Mouse (Mus musculus): ENCODE data around the gene Brms1. TPM values are rescaled to one million over a fixed set of nuclear protein-coding genes. Genes with fewer than 3 reads are reported as not detected.

The Brms1 gene
- polyA plus RNA-seq, 1 experiment from 2014 or later: 40.4 TPM

- under 1% methylated on average over 16 of the region's 16 CpGs for WGBS (ENCODE audit: insufficient replicate concordance)
- Histone ChIP-seq H3K27ac (peak overlapping the region; percentile 89), H3K4me2 (peak overlapping the region; percentile 91), H3K4me1 (peaks cover 42% of the 10 kb centered on the region), H3K9me3 (replicated peaks) (no peaks in the 10 kb centered on the region), H3K9ac (peak overlapping the region; percentile 79), H3K36me3 (peaks cover 24% of the 10 kb centered on the region), H3K4me3 (peak overlapping the region; percentile 77), H3K27me3 (replicated peaks) (peaks cover 11% of the 10 kb centered on the region)
- ATAC-seq: no peak; the same call in 1 of the 2 replicates
Observed at GRCm38 (mm10) chr19:5041588-5041987, 434 bp downstream of the Brms1 start.

GRCm38 (mm10) chr19:5045531-5045930 lies 4.4 kb downstream of the Brms1 start:
- Histone ChIP-seq H3K27ac (no peak overlapping the region), H3K4me3 (no peak overlapping the region), H3K4me2 (no peak overlapping the region), H3K9ac (no peak overlapping the region), H3K27me3 (replicated peaks) (peaks cover 7% of the 10 kb centered on the region), H3K4me1 (peaks cover 26% of the 10 kb centered on the region), H3K9me3 (replicated peaks) (no peaks in the 10 kb centered on the region), H3K36me3 (peaks cover 57% of the 10 kb centered on the region)
- ATAC-seq: no peak
- 71% methylated on average over 4 of the region's 4 CpGs for WGBS (ENCODE audit: insufficient replicate concordance)

- peaks cover 19% of the 10 kb centered on the region for H3K4me1 ChIP-seq
- no peak overlapping the region for H3K4me2 ChIP-seq
- H3K9ac ChIP-seq: no peak overlapping the region
- ATAC-seq: no peak
- no peak overlapping the region for H3K4me3 ChIP-seq
- peaks cover 52% of the 10 kb centered on the region for H3K36me3 ChIP-seq
- H3K27me3 ChIP-seq (replicated peaks): peaks cover 36% of the 10 kb centered on the region
- no peaks in the 10 kb centered on the region for H3K9me3 ChIP-seq (replicated peaks)
- H3K27ac ChIP-seq: no peak overlapping the region
- 80% methylated on average over 14 of the region's 14 CpGs for WGBS (ENCODE audit: insufficient replicate concordance)
Observed at GRCm38 (mm10) chr19:5048138-5049056, 7.2 kb downstream of the Brms1 start.

GRCm38 (mm10) chr19:5049325-5049724 lies 8.2 kb downstream of the Brms1 start:
- no peak overlapping the region for H3K4me2 ChIP-seq
- peaks cover 19% of the 10 kb centered on the region for H3K4me1 ChIP-seq
- WGBS (ENCODE audit: insufficient replicate concordance): 76% methylated on average over 6 of the region's 6 CpGs

GRCm38 (mm10) chr19:5050047-5050905 lies 9.1 kb downstream of the Brms1 start, which contains the start of gene Rin1:
Gene Rin1 (plus strand): TSS chr19:5050481.
- H3K9ac ChIP-seq: no peak within 1 kb of the TSS
- ATAC-seq: no peak
- WGBS (ENCODE audit: insufficient replicate concordance): 27% methylated on average over 14 of the region's 14 CpGs
- H3K27me3 ChIP-seq (replicated peaks): peaks cover 48% of the 10 kb centered on the region
- H3K4me3 ChIP-seq: peak within 1 kb of the TSS; percentile 12; the same call in 1 of the 2 replicates
- H3K9me3 ChIP-seq (replicated peaks): no peaks in the 10 kb centered on the region
- peak within 1 kb of the TSS; percentile 40 for H3K4me2 ChIP-seq
- H3K4me1 ChIP-seq: peaks cover 19% of the 10 kb centered on the region
- peaks cover 45% of the 10 kb centered on the region for H3K36me3 ChIP-seq
- H3K27ac ChIP-seq: no peak within 1 kb of the TSS

More at GRCm38 (mm10) chr19:5049325-5049724, 8.2 kb downstream of the Brms1 start:
- Histone ChIP-seq H3K9ac (no peak overlapping the region), H3K9me3 (replicated peaks) (no peaks in the 10 kb centered on the region), H3K27ac (no peak overlapping the region), H3K27me3 (replicated peaks) (peaks cover 40% of the 10 kb centered on the region), H3K4me3 (no peak overlapping the region), H3K36me3 (peaks cover 45% of the 10 kb centered on the region)
- no peak for ATAC-seq

GRCm38 (mm10) chr19:5051031-5051430 lies 9.9 kb downstream of the Brms1 start:
- Histone ChIP-seq H3K4me2 (peak overlapping the region; percentile 40), H3K4me3 (peak overlapping the region; percentile 12; the same call in 1 of the 2 replicates), H3K27ac (no peak overlapping the region), H3K9me3 (replicated peaks) (no peaks in the 10 kb centered on the region), H3K4me1 (peaks cover 19% of the 10 kb centered on the region), H3K36me3 (peaks cover 38% of the 10 kb centered on the region), H3K27me3 (replicated peaks) (peaks cover 56% of the 10 kb centered on the region), H3K9ac (no peak overlapping the region)
- 14% methylated on average over 17 of the region's 17 CpGs for WGBS (ENCODE audit: insufficient replicate concordance)
- 0 out of 2 replicates have a peak, but pooled peaks have one; percentile 10 for ATAC-seq

GRCm38 (mm10) chr19:5051515-5051914 lies 10.4 kb downstream of the Brms1 start:
- peaks cover 56% of the 10 kb centered on the region for H3K27me3 ChIP-seq (replicated peaks)
- 0 out of 2 replicates have a peak overlapping the region, but pooled peaks have one; percentile 40 for H3K4me2 ChIP-seq
- ATAC-seq: no peak

GRCm38 (mm10) chr19:5052166-5052822 lies 11.1 kb downstream of the Brms1 start:
- Histone ChIP-seq H3K27me3 (replicated peaks) (peaks cover 56% of the 10 kb centered on the region), H3K9me3 (replicated peaks) (no peaks in the 10 kb centered on the region), H3K36me3 (peaks cover 26% of the 10 kb centered on the region), H3K4me1 (peaks cover 28% of the 10 kb centered on the region), H3K27ac (no peak overlapping the region), H3K4me2 (no peak overlapping the region), H3K4me3 (no peak overlapping the region), H3K9ac (no peak overlapping the region)
- WGBS (ENCODE audit: insufficient replicate concordance): 38% methylated on average over 25 of the region's 25 CpGs
- no peak for ATAC-seq

More at GRCm38 (mm10) chr19:5051515-5051914, 10.4 kb downstream of the Brms1 start:
- H3K27ac ChIP-seq: no peak overlapping the region
- peaks cover 22% of the 10 kb centered on the region for H3K4me1 ChIP-seq
- 57% methylated on average over 3 of the region's 3 CpGs for WGBS (ENCODE audit: insufficient replicate concordance)
- no peaks in the 10 kb centered on the region for H3K9me3 ChIP-seq (replicated peaks)
- no peak overlapping the region for H3K9ac ChIP-seq
- no peak overlapping the region for H3K4me3 ChIP-seq
- H3K36me3 ChIP-seq: peaks cover 33% of the 10 kb centered on the region

GRCm38 (mm10) chr19:5052853-5053252 lies 11.7 kb downstream of the Brms1 start:
- WGBS (ENCODE audit: insufficient replicate concordance): 65% methylated on average over 17 of the region's 17 CpGs
- H3K27ac ChIP-seq: no peak overlapping the region
- H3K4me2 ChIP-seq: no peak overlapping the region
- H3K9me3 ChIP-seq (replicated peaks): no peaks in the 10 kb centered on the region
- peaks cover 59% of the 10 kb centered on the region for H3K27me3 ChIP-seq (replicated peaks)
- no peak overlapping the region for H3K9ac ChIP-seq
- ATAC-seq: no peak
- no peak overlapping the region for H3K4me3 ChIP-seq
- H3K4me1 ChIP-seq: peaks cover 31% of the 10 kb centered on the region
- H3K36me3 ChIP-seq: peaks cover 20% of the 10 kb centered on the region

- no peak overlapping the region for H3K4me2 ChIP-seq
- no peak overlapping the region for H3K4me3 ChIP-seq
- peaks cover 42% of the 10 kb centered on the region for H3K4me1 ChIP-seq
- H3K36me3 ChIP-seq: peaks cover 10% of the 10 kb centered on the region
- H3K9me3 ChIP-seq (replicated peaks): no peaks in the 10 kb centered on the region
- peaks cover 63% of the 10 kb centered on the region for H3K27me3 ChIP-seq (replicated peaks)
- ATAC-seq: peak; percentile 20; the same call in 1 of the 2 replicates
- H3K9ac ChIP-seq: no peak overlapping the region
- 27% methylated on average over 9 of the region's 9 CpGs for WGBS (ENCODE audit: insufficient replicate concordance)
- no peak overlapping the region for H3K27ac ChIP-seq
Observed at GRCm38 (mm10) chr19:5053909-5054308, 12.8 kb downstream of the Brms1 start.

- Histone ChIP-seq H3K9ac (no peak overlapping the region), H3K4me3 (no peak overlapping the region), H3K36me3 (no peaks in the 10 kb centered on the region), H3K4me1 (peaks cover 49% of the 10 kb centered on the region), H3K27ac (no peak overlapping the region), H3K9me3 (replicated peaks) (no peaks in the 10 kb centered on the region), H3K27me3 (replicated peaks) (peaks cover 56% of the 10 kb centered on the region), H3K4me2 (no peak overlapping the region)
- 18% methylated on average over 6 of the region's 6 CpGs for WGBS (ENCODE audit: insufficient replicate concordance)
- no peak for ATAC-seq
Observed at GRCm38 (mm10) chr19:5056251-5056650, 15.1 kb downstream of the Brms1 start.

Data from liver, embryonic 12.5 days (tissue).